Mouse (Mus musculus): ENCODE data around the gene Igf2. TPM values are rescaled to one million over a fixed set of nuclear protein-coding genes. Genes with fewer than 3 reads are reported as not detected.

The Igf2 gene
- total and polyA plus RNA-seq, 3 experiments: 0.27 TPM; not detected in 2

GRCm38 (mm10) chr7:142657821-142658614 is 8.6 kb downstream of the Igf2 start:
- Histone ChIP-seq H3K4me1 (ENCODE audit: insufficient read depth, low read depth, low read length) (no peaks in the 10 kb centered on the region; the same call in 1 of the 2 replicates), H3K9me3 (replicated peaks) (peaks cover 43% of the 10 kb centered on the region), H3K36me3 (replicated peaks) (no peaks in the 10 kb centered on the region), H3K27me3 (ENCODE audit: insufficient read depth, low read length) (peaks cover 9% of the 10 kb centered on the region; the same call in 1 of the 2 replicates), H3K4me3 (ENCODE audit: low read depth, low read length) (no peak overlapping the region; the same call in 1 of the 2 replicates)
- DNase-seq (ENCODE audit: low spot score) (no peak), ATAC-seq (ENCODE audit: extremely low read depth, insufficient number of reproducible peaks, low FRiP score, poor library complexity, severe bottlenecking) (no peak)
- no peak for TF ChIP-seq CTCF (IDR thresholded peaks at IDR 0.05; ENCODE audit: low read depth, low read length)
- TF ChIP-seq TAL1 (conservative IDR thresholded peaks at IDR 0.05; ENCODE audit: low read depth, low read length): no peak
- TF ChIP-seq GATA1 (IDR thresholded peaks at IDR 0.05; ENCODE audit: borderline replicate concordance, low read length): no peak
- no peak for TF ChIP-seq GATA2 (IDR thresholded peaks at IDR 0.05; ENCODE audit: borderline replicate concordance, low read depth, low read length)
- TF ChIP-seq POLR2AphosphoS5 (IDR thresholded peaks at IDR 0.05; ENCODE audit: insufficient replicate concordance, low read depth, low read length): no peak

GRCm38 (mm10) chr7:142657341-142657791 is 9.2 kb downstream of the Igf2 start:
- Histone ChIP-seq H3K9me3 (replicated peaks) (peaks cover 43% of the 10 kb centered on the region), H3K36me3 (replicated peaks) (no peaks in the 10 kb centered on the region), H3K4me1 (ENCODE audit: insufficient read depth, low read depth, low read length) (no peaks in the 10 kb centered on the region; the same call in 1 of the 2 replicates), H3K4me3 (ENCODE audit: low read depth, low read length) (no peak overlapping the region), H3K27me3 (ENCODE audit: insufficient read depth, low read length) (peaks cover 9% of the 10 kb centered on the region; the same call in 1 of the 2 replicates)
- DNase-seq (ENCODE audit: low spot score) (no peak), ATAC-seq (ENCODE audit: extremely low read depth, insufficient number of reproducible peaks, low FRiP score, poor library complexity, severe bottlenecking) (no peak)
- TF ChIP-seq CTCF (IDR thresholded peaks at IDR 0.05; ENCODE audit: low read depth, low read length) (no peak), GATA2 (IDR thresholded peaks at IDR 0.05; ENCODE audit: borderline replicate concordance, low read depth, low read length) (no peak), POLR2AphosphoS5 (IDR thresholded peaks at IDR 0.05; ENCODE audit: insufficient replicate concordance, low read depth, low read length) (no peak)

GRCm38 (mm10) chr7:142656055-142656454 is 10.6 kb downstream of the Igf2 start:
- H3K27me3 ChIP-seq (ENCODE audit: insufficient read depth, low read length): peaks cover 7% of the 10 kb centered on the region; the same call in 1 of the 2 replicates
- peaks cover 40% of the 10 kb centered on the region for H3K9me3 ChIP-seq (replicated peaks)
- no peak overlapping the region for H3K4me3 ChIP-seq (ENCODE audit: low read depth, low read length)
- no peaks in the 10 kb centered on the region; the same call in 1 of the 2 replicates for H3K4me1 ChIP-seq (ENCODE audit: insufficient read depth, low read depth, low read length)
- TF ChIP-seq TAL1 (conservative IDR thresholded peaks at IDR 0.05; ENCODE audit: low read depth, low read length) (no peak), POLR2AphosphoS5 (IDR thresholded peaks at IDR 0.05; ENCODE audit: insufficient replicate concordance, low read depth, low read length) (no peak)
- H3K36me3 ChIP-seq (replicated peaks): no peaks in the 10 kb centered on the region
- no peak for DNase-seq (ENCODE audit: low spot score)
- ATAC-seq (ENCODE audit: extremely low read depth, insufficient number of reproducible peaks, low FRiP score, poor library complexity, severe bottlenecking): no peak

- ATAC-seq (ENCODE audit: extremely low read depth, insufficient number of reproducible peaks, low FRiP score, poor library complexity, severe bottlenecking) (no peak), DNase-seq (ENCODE audit: low spot score) (no peak)
- TF ChIP-seq TAL1 (conservative IDR thresholded peaks at IDR 0.05; ENCODE audit: low read depth, low read length) (no peak), POLR2AphosphoS5 (IDR thresholded peaks at IDR 0.05; ENCODE audit: insufficient replicate concordance, low read depth, low read length) (no peak), CTCF (IDR thresholded peaks at IDR 0.05; ENCODE audit: low read depth, low read length) (no peak), GATA1 (IDR thresholded peaks at IDR 0.05; ENCODE audit: borderline replicate concordance, low read length) (no peak), GATA2 (IDR thresholded peaks at IDR 0.05; ENCODE audit: borderline replicate concordance, low read depth, low read length) (no peak)
- Histone ChIP-seq H3K4me1 (ENCODE audit: insufficient read depth, low read depth, low read length) (no peaks in the 10 kb centered on the region; the same call in 1 of the 2 replicates), H3K36me3 (replicated peaks) (no peaks in the 10 kb centered on the region), H3K9me3 (replicated peaks) (peaks cover 36% of the 10 kb centered on the region), H3K27me3 (ENCODE audit: insufficient read depth, low read length) (peaks cover 2% of the 10 kb centered on the region; the same call in 1 of the 2 replicates), H3K4me3 (ENCODE audit: low read depth, low read length) (no peak overlapping the region)
Observed at GRCm38 (mm10) chr7:142655633-142656032, 11.0 kb downstream of the Igf2 start.

- no peaks in the 10 kb centered on the region for H3K36me3 ChIP-seq (replicated peaks)
- TF ChIP-seq GATA2 (IDR thresholded peaks at IDR 0.05; ENCODE audit: borderline replicate concordance, low read depth, low read length) (no peak), CTCF (IDR thresholded peaks at IDR 0.05; ENCODE audit: low read depth, low read length) (no peak), GATA1 (IDR thresholded peaks at IDR 0.05; ENCODE audit: borderline replicate concordance, low read length) (no peak), TAL1 (conservative IDR thresholded peaks at IDR 0.05; ENCODE audit: low read depth, low read length) (no peak), POLR2AphosphoS5 (IDR thresholded peaks at IDR 0.05; ENCODE audit: insufficient replicate concordance, low read depth, low read length) (no peak)
- H3K9me3 ChIP-seq (replicated peaks): peaks cover 17% of the 10 kb centered on the region
- H3K4me1 ChIP-seq (ENCODE audit: insufficient read depth, low read depth, low read length): no peaks in the 10 kb centered on the region
- DNase-seq (ENCODE audit: low spot score): no peak
- no peaks in the 10 kb centered on the region; the same call in 1 of the 2 replicates for H3K27me3 ChIP-seq (ENCODE audit: insufficient read depth, low read length)
- ATAC-seq (ENCODE audit: extremely low read depth, insufficient number of reproducible peaks, low FRiP score, poor library complexity, severe bottlenecking): no peak
- no peak overlapping the region for H3K4me3 ChIP-seq (ENCODE audit: low read depth, low read length)
Observed at GRCm38 (mm10) chr7:142653726-142654125, 12.9 kb downstream of the Igf2 start.

DNA sequence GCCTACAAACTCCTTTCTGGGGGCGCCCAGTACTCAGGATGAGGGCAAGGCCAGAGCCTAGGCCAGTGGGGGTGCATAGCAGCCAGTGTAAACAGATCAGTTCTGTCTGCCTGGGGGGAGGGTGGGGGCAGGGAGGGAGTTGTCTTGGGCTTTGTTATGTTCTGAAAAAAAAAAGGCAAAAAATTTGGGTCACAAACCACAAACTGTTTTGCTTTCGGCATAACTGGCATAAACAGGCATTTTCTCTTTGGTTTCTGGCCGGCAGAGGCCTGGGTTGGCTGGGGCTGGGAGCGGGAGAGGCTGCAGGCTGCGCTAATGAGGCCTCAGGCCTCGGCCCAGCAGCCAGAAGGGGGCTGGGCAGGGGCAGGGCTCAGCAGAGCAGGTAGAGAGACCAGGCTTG is 19.9 kb downstream of the Igf2 start:
- peaks cover 6% of the 10 kb centered on the region for H3K27me3 ChIP-seq (ENCODE audit: insufficient read depth, low read length)
- no peak for DNase-seq (ENCODE audit: low spot score)

More for the DNA sequence above, 19.9 kb downstream of the Igf2 start:
- Histone ChIP-seq H3K4me1 (ENCODE audit: insufficient read depth, low read depth, low read length) (no peaks in the 10 kb centered on the region), H3K4me3 (ENCODE audit: low read depth, low read length) (no peak overlapping the region), H3K36me3 (replicated peaks) (no peaks in the 10 kb centered on the region), H3K9me3 (replicated peaks) (no peaks in the 10 kb centered on the region)
- TF ChIP-seq GATA2 (IDR thresholded peaks at IDR 0.05; ENCODE audit: borderline replicate concordance, low read depth, low read length) (no peak), GATA1 (IDR thresholded peaks at IDR 0.05; ENCODE audit: borderline replicate concordance, low read length) (no peak), CTCF (IDR thresholded peaks at IDR 0.05; ENCODE audit: low read depth, low read length) (no peak), TAL1 (conservative IDR thresholded peaks at IDR 0.05; ENCODE audit: low read depth, low read length) (no peak), POLR2AphosphoS5 (IDR thresholded peaks at IDR 0.05; ENCODE audit: insufficient replicate concordance, low read depth, low read length) (no peak)
- ATAC-seq (ENCODE audit: extremely low read depth, insufficient number of reproducible peaks, low FRiP score, poor library complexity, severe bottlenecking): no peak

Data from G1E (cell line).